Mouse (Mus musculus) layer of hippocampus, adult 2 months (tissue): ENCODE results near the gene Fam98b. TPM values are rescaled to one million over a fixed set of nuclear protein-coding genes. Genes with fewer than 3 reads are reported as not detected.

Experiments
- DNase-seq, 2 experiments: peaks; one replicate each; pipeline ENCODE4 v3.0.0; 2022; ENCODE audit warnings: low spot score in 2 of 2
- H3K27ac ChIP-seq: fragments of 200-600 bp; 2 replicates; pipeline ENCODE4 v1.8.1; 2022
- H3K4me3 ChIP-seq: fragments of 200-600 bp; 2 replicates; pipeline ENCODE4 v1.8.1; 2022; ENCODE audit warnings: mild to moderate bottlenecking
- CTCF ChIP-seq: fragments of 200-600 bp; conservative IDR thresholded peaks from 2 replicates; pipeline ENCODE4 v1.8.1; 2022; ENCODE audit warnings: antibody characterized with exemption, mild to moderate bottlenecking, moderate library complexity
- long read RNA-seq, 2 experiments: library from polyadenylated mRNA; stranded (forward); transcript quantifications; one replicate each; pipeline ENCODE4 v2.0.0; 2021; ENCODE audit warnings: borderline mapping rate in 2 of 2
- total RNA-seq, 2 experiments: library from RNA; stranded (reverse); gene quantifications; 2 replicates each; pipeline ENCODE4 v1.2.3; 2021

The Fam98b gene
- total RNA-seq, result 10 to 100 TPM; 49.6 to 51.9 TPM
- long read RNA-seq, experiment 1, partial matches to known transcripts, result 1 of 1 reads
- long read RNA-seq, experiment 1, other reads (novel, unspliced or antisense), result 0 of 1 reads
- long read RNA-seq, experiment 2, partial matches to known transcripts, result 4 of 4 reads
- long read RNA-seq, experiment 2, other reads (novel, unspliced or antisense), result 0 of 4 reads

- TF ChIP-seq CTCF, result peak; percentile 85
- peak within 1 kb of the TSS; percentile 89 for H3K27ac ChIP-seq
- DNase-seq, result peak; percentile 89 to 95
- peak within 1 kb of the TSS; percentile 85 for H3K4me3 ChIP-seq
Observed at GRCm38 (mm10) chr2:117249255-117250000, at the start of gene Fam98b. TSS of gene Fam98b (plus strand) at chr2:117249739.

GRCm38 (mm10) chr2:117200869-117201338 lies 48.6 kb upstream of the Fam98b start:
- Histone ChIP-seq H3K27ac (no peak overlapping the region), H3K4me3 (no peak overlapping the region)
- TF ChIP-seq CTCF, result no peak
- no peak for DNase-seq

GRCm38 (mm10) chr2:117203350-117203749 lies 46.2 kb upstream of the Fam98b start:
- no peak for TF ChIP-seq CTCF
- no peak for DNase-seq
- H3K27ac ChIP-seq, result 0 out of 2 replicates have a peak overlapping the region, but pooled peaks have one; percentile 43
- H3K4me3 ChIP-seq, result no peak overlapping the region

GRCm38 (mm10) chr2:117204534-117204933 lies 45.0 kb upstream of the Fam98b start:
- Histone ChIP-seq H3K27ac (no peak overlapping the region), H3K4me3 (no peak overlapping the region)
- DNase-seq, result no peak
- TF ChIP-seq CTCF, result no peak

DNA sequence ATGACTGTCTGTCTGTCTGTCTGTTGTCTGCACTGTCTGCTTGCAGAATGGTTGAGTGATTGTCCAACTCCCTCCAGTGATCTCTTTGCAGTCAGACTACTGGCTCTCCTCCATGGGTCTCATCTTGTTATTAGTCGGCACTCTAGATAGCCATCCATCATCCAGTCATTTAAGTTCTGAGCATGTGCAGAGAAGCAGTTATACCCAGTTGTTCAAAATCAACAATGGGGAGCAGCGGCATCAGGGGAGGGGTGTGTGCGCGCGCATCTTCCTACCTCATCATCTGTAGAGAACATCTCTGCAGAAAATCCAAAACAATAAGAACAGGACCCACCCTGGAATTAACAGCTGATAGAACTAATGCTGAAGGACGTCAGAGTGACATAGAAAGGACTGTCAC lies 44.5 kb upstream of the Fam98b start:
- no peak overlapping the region for H3K4me3 ChIP-seq
- no peak for DNase-seq
- H3K27ac ChIP-seq, result no peak overlapping the region
- no peak for TF ChIP-seq CTCF

- no peak for DNase-seq
- H3K4me3 ChIP-seq, result no peak overlapping the region
- no peak for TF ChIP-seq CTCF
- no peak overlapping the region for H3K27ac ChIP-seq
Observed at GRCm38 (mm10) chr2:117210416-117211085, 39.0 kb upstream of the Fam98b start.

- no peak overlapping the region for H3K27ac ChIP-seq
- no peak overlapping the region for H3K4me3 ChIP-seq
- TF ChIP-seq CTCF, result peak; percentile 65
- no peak for DNase-seq
Observed at GRCm38 (mm10) chr2:117216152-117216551, 33.4 kb upstream of the Fam98b start.

DNA sequence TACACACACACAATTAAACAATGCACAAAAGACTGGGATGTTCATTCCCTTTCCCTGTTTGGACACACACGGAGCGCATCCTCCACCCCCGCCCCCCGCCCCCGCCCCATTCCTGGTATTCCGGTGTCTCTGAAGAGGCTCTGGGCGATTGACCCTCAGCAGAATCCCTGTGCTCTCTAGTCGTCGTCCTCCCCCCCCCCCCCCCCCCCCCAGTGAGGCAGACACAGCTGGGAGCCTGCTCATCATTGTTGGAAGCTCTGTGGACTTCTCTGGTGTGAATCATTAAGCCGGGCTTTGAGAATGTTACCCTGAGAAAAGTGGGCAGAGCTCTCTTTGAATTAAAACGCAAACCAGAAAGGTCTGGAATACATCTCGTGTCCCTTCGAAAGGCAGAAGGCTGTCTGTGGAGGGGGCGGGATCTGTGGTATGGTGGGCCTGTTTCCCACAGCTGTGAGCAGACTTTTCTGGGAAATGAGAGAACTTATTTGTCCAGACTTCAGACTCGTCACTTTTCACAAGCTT lies 31.8 kb upstream of the Fam98b start:
- Histone ChIP-seq H3K4me3 (no peak overlapping the region), H3K27ac (no peak overlapping the region)
- no peak for DNase-seq
- TF ChIP-seq CTCF, result no peak

- no peak for DNase-seq
- no peak for TF ChIP-seq CTCF
- Histone ChIP-seq H3K27ac (no peak overlapping the region), H3K4me3 (no peak overlapping the region)
Observed at GRCm38 (mm10) chr2:117219536-117219935, 30.0 kb upstream of the Fam98b start.

DNA sequence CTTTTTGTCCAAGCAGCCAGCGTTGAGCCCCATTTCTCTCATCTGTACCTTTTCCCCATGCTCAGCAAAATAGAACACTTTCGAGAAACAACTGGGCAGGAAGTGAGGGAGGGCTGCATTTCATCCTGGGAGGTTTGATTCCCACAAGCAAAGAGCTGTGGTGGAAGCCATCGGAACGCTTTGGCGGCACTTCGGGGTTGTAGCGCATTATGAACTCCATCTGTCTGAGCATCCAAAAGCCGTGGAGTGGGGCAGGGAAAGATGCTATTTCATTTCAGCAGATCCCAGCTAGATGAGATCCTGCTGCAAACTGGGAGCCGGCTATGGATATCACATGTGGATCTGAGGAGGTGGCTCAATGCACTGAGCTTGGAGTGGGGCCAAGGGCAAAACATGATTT lies 26.9 kb upstream of the Fam98b start:
- DNase-seq, result no peak
- TF ChIP-seq CTCF, result no peak
- Histone ChIP-seq H3K27ac (no peak overlapping the region), H3K4me3 (no peak overlapping the region)

GRCm38 (mm10) chr2:117228601-117229125 lies 20.9 kb upstream of the Fam98b start:
- no peak overlapping the region for H3K4me3 ChIP-seq
- DNase-seq, result peak in 1 of 2 experiments; percentile 29
- TF ChIP-seq CTCF, result no peak
- 0 out of 2 replicates have a peak overlapping the region, but pooled peaks have one; percentile 10 for H3K27ac ChIP-seq

DNA sequence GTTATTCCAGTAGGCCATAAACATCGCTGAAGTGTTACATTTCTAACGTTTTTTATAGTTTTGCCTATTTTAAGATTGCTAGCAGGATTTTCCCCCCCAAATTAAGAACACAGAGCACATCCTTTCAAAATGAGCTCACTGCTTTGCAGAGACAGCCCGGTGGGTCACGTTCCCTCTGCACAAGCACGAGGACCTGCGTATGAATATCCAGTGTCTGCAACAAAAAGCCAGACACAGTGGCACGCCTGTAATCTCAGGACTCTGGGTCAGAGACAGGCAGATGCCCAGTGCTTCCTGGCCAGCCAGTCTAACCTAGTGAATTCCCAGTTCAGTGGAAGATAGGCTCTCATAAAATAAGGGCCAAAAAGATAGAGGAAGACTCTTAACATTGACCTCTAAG lies 19.3 kb upstream of the Fam98b start:
- Histone ChIP-seq H3K4me3 (no peak overlapping the region), H3K27ac (no peak overlapping the region)
- no peak for DNase-seq
- TF ChIP-seq CTCF, result no peak

DNA sequence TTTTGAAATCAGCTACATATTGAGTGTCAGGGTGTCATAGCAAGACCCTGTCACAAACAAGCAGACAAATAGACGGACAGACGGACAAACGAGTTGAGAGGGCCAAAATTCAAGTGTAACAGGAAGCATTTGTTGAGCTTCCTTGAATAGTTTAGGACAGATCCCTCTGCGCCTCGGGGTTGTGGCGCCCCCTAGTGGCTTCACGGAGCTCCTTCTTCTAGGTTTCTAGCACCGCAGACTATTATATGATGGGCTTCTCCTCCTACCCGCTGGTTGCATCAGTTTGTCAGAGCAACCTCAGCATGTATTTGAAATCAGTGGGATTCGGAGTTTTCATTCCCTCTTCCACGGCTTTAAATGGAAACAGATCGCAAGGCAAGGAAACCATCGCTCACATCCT lies 18.3 kb upstream of the Fam98b start:
- no peak overlapping the region for H3K27ac ChIP-seq
- TF ChIP-seq CTCF, result peak; percentile 99
- peak; percentile 88 to 93 for DNase-seq
- H3K4me3 ChIP-seq, result peak overlapping the region; percentile 27; the same call in 1 of the 2 replicates
